Mouse (Mus musculus) layer of hippocampus, adult 18-20 months (tissue): Measurements from ENCODE around the gene Filip1. TPM values are rescaled to one million over a fixed set of nuclear protein-coding genes. Genes with fewer than 3 reads are reported as not detected.

ENCODE experiments used
- DNase-seq, 2 experiments: peaks; one replicate each; pipeline ENCODE4 v3.0.0; 2022; ENCODE audit warnings: low spot score in 2 of 2
- total RNA-seq, 2 experiments: library from RNA; stranded (reverse); gene quantifications; 2 replicates each; pipeline ENCODE4 v1.2.3; 2021

The Filip1 gene
- total RNA-seq, 2 experiments from 2014 or later: 10.6 to 13.1 TPM

DNA sequence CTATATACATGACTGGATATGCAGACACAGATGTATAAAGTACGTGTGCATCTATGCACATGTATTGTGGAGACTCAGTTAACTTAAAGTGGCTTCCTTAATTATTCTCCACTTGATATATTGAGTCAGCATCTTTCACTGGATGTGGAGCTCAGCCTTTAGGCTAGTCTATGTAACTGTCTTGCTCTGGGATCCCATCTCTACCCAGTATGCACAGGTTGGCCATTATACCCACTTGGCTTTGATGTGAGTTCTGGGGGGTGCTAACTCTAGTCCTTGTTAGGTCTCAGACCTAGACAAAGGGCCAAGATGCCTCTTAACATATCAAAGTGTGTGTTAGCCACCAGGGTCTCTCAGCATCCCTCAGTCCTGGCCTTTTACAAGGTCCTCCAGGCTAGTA is 181.4 kb downstream of the Filip1 start:
- no peak for DNase-seq

DNA sequence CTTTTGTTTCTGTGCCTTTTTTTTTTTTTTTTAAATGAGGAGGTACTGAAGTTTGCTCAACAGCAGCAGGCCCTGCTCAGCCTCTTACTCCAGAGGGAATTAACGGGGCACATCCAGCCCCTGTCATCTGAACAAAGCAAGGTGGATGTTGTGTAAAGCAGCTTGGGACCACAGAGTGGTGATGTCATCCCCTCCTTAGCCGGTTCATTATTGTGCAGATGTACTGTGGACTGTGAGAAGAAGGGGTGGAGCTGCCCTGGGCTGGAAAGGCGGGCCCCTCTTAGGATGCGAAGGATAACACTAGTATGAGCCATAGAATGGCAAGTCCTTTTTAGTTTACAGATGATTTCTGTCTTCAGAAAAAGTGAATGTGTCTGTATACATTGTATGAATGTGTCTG is 181.8 kb downstream of the Filip1 start:
- no peak for DNase-seq

GRCm38 (mm10) chr9:79829842-79830800 is 182.5 kb downstream of the Filip1 start:
- DNase-seq: no peak

DNA sequence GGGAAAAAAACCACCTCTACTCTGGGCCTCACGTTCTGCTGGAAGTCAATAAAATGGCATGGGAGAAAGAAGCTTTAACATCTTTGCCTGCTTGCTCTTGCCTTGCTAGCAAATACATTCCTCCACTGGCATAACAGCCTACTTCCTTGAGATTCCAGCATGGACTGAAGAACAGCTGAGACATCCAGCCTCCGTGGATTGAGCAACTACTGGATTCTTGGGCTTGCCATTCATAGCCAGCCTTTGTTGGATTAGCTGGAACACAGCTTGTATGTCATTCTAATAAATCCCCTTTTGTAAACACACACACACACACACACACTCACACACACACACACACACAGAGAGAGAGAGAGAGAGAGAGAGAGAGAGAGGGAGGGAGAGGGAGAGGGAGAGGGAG is 185.6 kb downstream of the Filip1 start:
- no peak for DNase-seq

DNA sequence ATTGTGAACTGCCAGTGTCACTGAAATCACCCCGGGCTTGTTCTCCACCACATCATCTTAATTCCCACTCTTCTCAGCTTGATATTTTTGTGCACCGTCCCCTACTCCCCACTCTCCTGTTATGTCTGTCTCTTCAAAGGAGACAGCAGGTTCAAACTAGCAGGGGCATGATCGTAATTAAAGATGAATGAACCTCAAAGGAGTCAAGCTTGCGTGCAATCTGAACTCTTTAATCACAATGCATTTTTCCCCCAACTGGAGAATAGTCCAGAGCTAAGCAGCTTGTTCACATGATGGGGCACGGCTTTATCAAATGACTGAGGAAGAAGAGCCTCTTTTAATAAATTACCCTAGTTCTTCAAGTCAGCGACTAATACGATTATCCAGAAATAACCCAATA is 187.1 kb downstream of the Filip1 start:
- no peak for DNase-seq

- DNase-seq: no peak
Measured at GRCm38 (mm10) chr9:79823856-79824255, 188.8 kb downstream of the Filip1 start.

GRCm38 (mm10) chr9:79823438-79823837 is 189.2 kb downstream of the Filip1 start:
- no peak for DNase-seq

- no peak for DNase-seq
Measured at GRCm38 (mm10) chr9:79816464-79816863, 196.2 kb downstream of the Filip1 start.

- DNase-seq: no peak
Measured at GRCm38 (mm10) chr9:79816013-79816412, 196.6 kb downstream of the Filip1 start.

- no peak for DNase-seq
Measured at GRCm38 (mm10) chr9:79814592-79814991, 198.1 kb downstream of the Filip1 start.

DNA sequence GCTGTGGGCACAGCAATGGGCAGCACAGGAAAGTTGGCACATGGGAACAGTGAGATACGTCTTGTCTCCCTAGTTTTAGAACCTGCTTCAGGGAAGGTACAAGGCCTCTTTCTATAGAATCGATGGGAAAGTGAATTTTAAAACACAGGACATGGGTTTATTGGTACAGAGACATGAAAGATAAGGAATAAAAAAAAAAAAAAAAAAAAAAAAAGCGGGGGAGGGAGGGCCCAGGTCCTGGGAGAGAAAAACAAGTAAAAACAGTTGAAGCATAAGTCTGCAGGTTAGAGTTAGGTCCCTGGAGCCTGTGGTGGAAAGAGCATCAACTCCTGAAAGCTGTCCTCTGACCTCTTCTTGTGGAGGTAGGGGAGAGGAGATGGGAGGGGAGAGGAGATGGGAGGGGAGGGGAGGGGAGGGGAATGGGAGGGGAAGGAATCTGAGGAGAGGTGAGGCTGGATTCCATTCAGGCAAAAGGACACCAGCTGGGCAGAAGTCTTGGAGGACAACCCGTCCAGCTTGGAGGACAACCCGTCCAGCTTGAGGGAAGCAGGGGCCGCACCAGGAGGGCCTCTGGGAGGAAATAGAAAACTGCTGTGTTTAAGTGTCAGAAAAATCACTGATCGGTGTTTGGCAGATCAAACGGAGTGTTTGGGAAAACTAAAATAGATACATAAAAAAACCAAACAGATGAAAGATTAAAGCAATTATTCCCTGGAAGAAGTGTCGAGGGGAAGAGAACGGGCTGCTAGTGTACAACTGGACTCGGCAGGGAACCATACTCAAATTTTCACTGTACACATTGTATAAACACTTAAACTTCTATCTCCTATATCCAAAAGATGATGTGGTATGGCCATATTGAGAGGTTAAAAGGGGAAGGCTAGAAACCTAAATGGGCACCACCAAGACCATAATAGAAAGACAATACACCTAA is 201.4 kb downstream of the Filip1 start:
- DNase-seq: no peak

- no peak for DNase-seq
Measured at GRCm38 (mm10) chr9:79810534-79810933, 202.1 kb downstream of the Filip1 start.

- DNase-seq: no peak
Measured at GRCm38 (mm10) chr9:79809411-79809810, 203.2 kb downstream of the Filip1 start.

DNA sequence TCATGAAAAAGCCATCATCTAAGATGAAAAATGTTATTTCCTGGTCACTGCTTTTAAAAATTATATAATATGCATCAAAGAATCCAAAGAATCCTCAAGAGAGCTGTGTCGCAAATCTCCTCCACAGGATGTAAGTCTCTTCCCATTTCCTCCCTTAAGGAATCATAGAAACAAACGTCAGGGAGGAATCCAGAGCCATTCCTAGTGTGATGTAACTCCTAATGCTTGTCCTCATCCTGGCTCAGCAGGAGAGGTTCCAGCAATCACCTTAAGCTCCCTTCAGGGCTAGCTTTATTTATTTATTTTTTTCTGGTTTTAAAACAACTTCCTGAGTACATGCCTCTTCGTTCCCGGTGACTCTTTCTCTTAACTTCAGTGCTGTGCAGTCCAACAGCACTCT is 205.5 kb downstream of the Filip1 start:
- no peak for DNase-seq

GRCm38 (mm10) chr9:79806317-79807075 is 206.2 kb downstream of the Filip1 start:
- DNase-seq: peak in 1 of 2 experiments; percentile 77

GRCm38 (mm10) chr9:79805426-79805825 is 207.2 kb downstream of the Filip1 start:
- no peak for DNase-seq

GRCm38 (mm10) chr9:79796461-79797135 is 216.1 kb downstream of the Filip1 start:
- DNase-seq: no peak

DNA sequence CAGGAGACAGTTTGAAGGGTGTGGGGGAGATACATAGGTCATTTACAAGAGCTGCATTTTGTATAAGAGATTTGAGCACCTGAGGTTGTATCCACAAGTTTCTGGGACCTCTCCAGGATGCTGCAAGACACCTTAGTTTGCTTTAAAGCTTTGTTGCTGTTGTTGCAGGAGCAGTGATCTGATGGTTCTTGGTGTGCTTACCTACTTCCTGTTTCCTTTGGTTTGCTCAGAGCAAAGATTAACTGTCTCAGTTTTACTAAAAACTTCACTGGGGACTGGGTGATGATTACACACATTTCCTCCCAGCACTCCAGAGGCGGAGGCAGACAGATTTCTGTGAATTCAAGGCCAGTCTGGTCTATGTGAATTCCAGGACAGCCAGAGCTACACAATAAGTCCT is 217.6 kb downstream of the Filip1 start:
- DNase-seq: no peak

DNA sequence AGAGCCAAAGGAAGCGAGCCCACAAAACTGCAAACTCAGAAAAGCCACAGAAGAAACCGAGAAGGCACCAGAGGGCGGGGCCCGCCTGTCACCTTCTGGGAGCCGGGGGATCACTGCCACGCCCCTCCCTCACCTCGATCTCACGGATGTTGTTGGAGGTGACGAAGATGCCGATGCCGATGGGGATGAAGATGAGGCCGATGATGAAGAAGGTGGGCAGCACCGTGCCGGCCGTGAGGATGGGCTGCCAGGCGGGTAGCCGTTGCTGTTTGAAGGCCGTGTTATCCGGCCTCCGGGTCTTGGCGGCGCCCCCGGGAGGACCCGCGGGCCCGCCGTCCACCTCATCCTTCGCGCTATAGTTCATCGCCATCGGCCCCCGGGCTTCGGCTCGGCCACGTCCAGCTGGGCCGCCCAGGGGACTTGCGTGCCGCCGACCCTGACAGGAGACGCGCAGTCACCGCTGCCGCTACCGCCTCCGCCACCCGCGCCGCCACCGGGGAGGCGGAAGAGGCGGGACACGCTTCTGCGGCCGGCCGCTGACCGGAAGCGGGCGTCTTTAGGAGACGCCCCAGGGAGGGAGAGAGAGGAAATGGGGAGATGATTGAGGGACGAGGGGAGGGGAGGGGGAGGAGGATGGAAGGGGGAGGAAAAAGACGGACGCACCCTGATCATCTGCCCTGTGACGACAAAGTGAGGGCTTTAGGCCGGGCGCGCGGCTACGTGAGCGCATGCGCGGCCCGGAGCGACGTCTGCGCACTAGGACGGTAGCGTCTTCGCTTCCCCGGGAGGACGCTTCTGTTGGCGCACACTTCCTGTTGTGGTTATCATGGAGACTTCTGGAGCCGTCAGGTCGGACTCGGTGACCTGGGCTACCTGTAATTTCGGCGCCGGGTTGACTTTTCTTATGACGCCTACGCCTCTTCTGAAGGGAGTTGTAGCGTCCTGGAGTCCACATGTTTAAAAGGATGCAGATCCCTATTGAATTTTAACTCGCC is 219.5 kb downstream of the Filip1 start, which contains the start of gene Tmem30a:
Tmem30a (minus strand) TSS at position 667 of the 995 bp plus-strand sequence.
- DNase-seq: peak; percentile 95 to 97
